8 mouse cellular contexts compared by ENCODE assay signal in the genomic region with DNA sequence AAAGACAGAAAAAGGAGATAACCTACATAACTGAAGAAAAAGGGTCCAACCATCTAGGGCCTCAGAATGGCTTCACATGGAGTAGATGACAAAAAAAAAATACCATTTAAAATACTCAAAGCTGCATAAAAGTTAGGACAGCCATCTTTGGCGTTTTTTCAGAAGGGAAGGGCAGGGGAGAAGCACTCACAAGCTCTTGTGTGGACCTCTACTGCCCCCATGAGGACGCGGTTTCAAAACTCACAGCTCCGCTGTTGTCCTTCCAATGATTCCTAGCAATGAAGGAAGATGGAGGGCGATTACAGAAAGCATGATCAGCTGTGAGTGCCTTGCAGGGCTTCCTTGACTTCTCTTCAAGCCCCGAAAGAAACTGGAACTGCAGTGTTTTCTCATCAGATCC.
DNase-seq lines count a peak whose midpoint lies in the region; ATAC-seq and TF ChIP-seq lines count a peak whose summit lies in the region.
"Had no signal": no experiment of that assay in that cellular context is flagged by ENCODE, and none has a peak within 500 bp of the region (broad histone marks: within the 10 kb centered on the region; RNA-seq: fewer than 3 reads in every experiment).

No protein-coding gene starts in this region.

- ATAC-seq in hindbrain, embryonic 14.5 days (ENCODE audit: low FRiP score): no peak
- no peak for ATAC-seq in hindbrain, embryonic 16.5 days
- ATAC-seq in embryonic facial prominence, embryonic 13.5 days (ENCODE audit: insufficient number of reproducible peaks, insufficient read depth, low FRiP score, low TSS enrichment, low read depth): no peak
- ATAC-seq in stomach, postnatal 0 days (ENCODE audit: low FRiP score, low TSS enrichment): no peak

- 64% methylated on average over 6 of the region's 6 CpGs for WGBS in hindbrain, embryonic 14.5 days
- 73% methylated on average over 6 of the region's 6 CpGs for WGBS in hindbrain, embryonic 16.5 days
- 62% methylated on average over 6 of the region's 6 CpGs for whole genome bisulfite sequencing in embryonic facial prominence, embryonic 13.5 days
- WGBS in stomach, postnatal 0 days: 70% methylated on average over 6 of the region's 6 CpGs

- TF ChIP-seq EP300 in stomach, postnatal 0 days (optimal IDR thresholded peaks at IDR 0.05): no peak

- no peaks in the 10 kb centered on the region for H3K4me1 ChIP-seq in hindbrain, embryonic 14.5 days (replicated peaks; ENCODE audit: control insufficient read depth, insufficient read depth, low read length)
- H3K4me1 ChIP-seq in hindbrain, embryonic 16.5 days (ENCODE audit: control insufficient read depth, insufficient read depth, low read depth, low read length): no peaks in the 10 kb centered on the region
- H3K4me1 ChIP-seq in embryonic facial prominence, embryonic 13.5 days: no peaks in the 10 kb centered on the region
- no peaks in the 10 kb centered on the region for H3K4me1 ChIP-seq in stomach, postnatal 0 days (replicated peaks; ENCODE audit: control insufficient read depth, insufficient read depth)
- H3K4me1 ChIP-seq: liver, embryonic 13.5 days had no signal

- no peak overlapping the region for H3K4me3 ChIP-seq in hindbrain, embryonic 14.5 days (replicated peaks; ENCODE audit: low read length)
- H3K4me3 ChIP-seq in hindbrain, embryonic 16.5 days (ENCODE audit: low read length): no peak overlapping the region
- no peak overlapping the region for H3K4me3 ChIP-seq in embryonic facial prominence, embryonic 13.5 days
- H3K4me3 ChIP-seq in stomach, postnatal 0 days (ENCODE audit: low read depth, low read length): no peak overlapping the region
- H3K4me3 ChIP-seq: liver, embryonic 13.5 days had no signal

- no peak overlapping the region for H3K27ac ChIP-seq in hindbrain, embryonic 14.5 days
- H3K27ac ChIP-seq in hindbrain, embryonic 16.5 days (ENCODE audit: low read depth, low read length): no peak overlapping the region
- H3K27ac ChIP-seq in embryonic facial prominence, embryonic 13.5 days: no peak overlapping the region
- no peak overlapping the region for H3K27ac ChIP-seq in stomach, postnatal 0 days (replicated peaks)
- H3K27ac ChIP-seq: liver, embryonic 13.5 days had no signal

- H3K4me2 ChIP-seq in hindbrain, embryonic 14.5 days (replicated peaks): no peak overlapping the region
- no peak overlapping the region for H3K4me2 ChIP-seq in hindbrain, embryonic 16.5 days (ENCODE audit: low read length)
- H3K4me2 ChIP-seq in embryonic facial prominence, embryonic 13.5 days: 0 out of 2 replicates have a peak overlapping the region, but pooled peaks have one; percentile 5
- H3K4me2 ChIP-seq in stomach, postnatal 0 days (replicated peaks; ENCODE audit: low read depth): no peak overlapping the region
- H3K4me2 ChIP-seq: liver, embryonic 13.5 days had no signal

- peak; percentile 70 for TF ChIP-seq CTCF in stomach, postnatal 0 days (IDR thresholded peaks at IDR 0.05; ENCODE audit: low read depth)

- no peak overlapping the region for H3K9ac ChIP-seq in hindbrain, embryonic 14.5 days
- H3K9ac ChIP-seq in hindbrain, embryonic 16.5 days (ENCODE audit: low read depth, low read length): no peak overlapping the region
- H3K9ac ChIP-seq in embryonic facial prominence, embryonic 13.5 days: no peak overlapping the region
- H3K9ac ChIP-seq in stomach, postnatal 0 days (ENCODE audit: low read length): no peak overlapping the region
- H3K9ac ChIP-seq: liver, embryonic 13.5 days had no signal

- no peaks in the 10 kb centered on the region for H3K27me3 ChIP-seq in hindbrain, embryonic 14.5 days (ENCODE audit: control insufficient read depth, insufficient read depth, low read length)
- H3K27me3 ChIP-seq in hindbrain, embryonic 16.5 days (replicated peaks; ENCODE audit: control insufficient read depth, insufficient read depth, low read length): no peaks in the 10 kb centered on the region
- no peaks in the 10 kb centered on the region for H3K27me3 ChIP-seq in embryonic facial prominence, embryonic 13.5 days
- H3K27me3 ChIP-seq in stomach, postnatal 0 days (ENCODE audit: control insufficient read depth, insufficient read depth, low read length): no peaks in the 10 kb centered on the region
- H3K27me3 ChIP-seq: liver, embryonic 13.5 days had no signal

- H3K36me3 ChIP-seq in hindbrain, embryonic 14.5 days (replicated peaks; ENCODE audit: control insufficient read depth, insufficient read depth): peaks cover 4% of the 10 kb centered on the region; the same call in 1 of the 2 replicates
- no peaks in the 10 kb centered on the region; the same call in 1 of the 2 replicates for H3K36me3 ChIP-seq in hindbrain, embryonic 16.5 days (ENCODE audit: control insufficient read depth, insufficient read depth, low read length)
- H3K36me3 ChIP-seq in embryonic facial prominence, embryonic 13.5 days: peaks cover 8% of the 10 kb centered on the region; the same call in 1 of the 2 replicates
- H3K36me3 ChIP-seq in stomach, postnatal 0 days (ENCODE audit: control insufficient read depth, insufficient read depth, low read length): no peaks in the 10 kb centered on the region

- DNase-seq in hindbrain, embryonic 14.5 days (ENCODE audit: low spot score): peak; percentile 68
- peak; percentile 48 for DNase-seq in thymus, postnatal 0 days (ENCODE audit: low spot score)
- no peak for DNase-seq in thymus, postnatal 4 days
- peak; percentile 20 for DNase-seq in stomach, postnatal 0 days (ENCODE audit: low spot score)
- DNase-seq in testis, postnatal 10 days (ENCODE audit: low spot score): no peak
- DNase-seq: liver, embryonic 13.5 days had no signal

- no peaks in the 10 kb centered on the region for H3K9me3 ChIP-seq in hindbrain, embryonic 14.5 days (ENCODE audit: control insufficient read depth, low read length)
- no peaks in the 10 kb centered on the region for H3K9me3 ChIP-seq in hindbrain, embryonic 16.5 days (ENCODE audit: control insufficient read depth, low read length)
- H3K9me3 ChIP-seq in embryonic facial prominence, embryonic 13.5 days: no peaks in the 10 kb centered on the region
- no peaks in the 10 kb centered on the region for H3K9me3 ChIP-seq in stomach, postnatal 0 days (ENCODE audit: control insufficient read depth, low read length)
- H3K9me3 ChIP-seq: liver, embryonic 13.5 days had no signal

Comparison
In these comparisons a context has a peak if more than half of its experiments do, and no peak if none do; other contexts are left out.
1. DNase-seq: peak in hindbrain, embryonic 14.5 days (single experiment), thymus, postnatal 0 days (single experiment) and stomach, postnatal 0 days (single experiment); none in thymus, postnatal 4 days (single experiment) and testis, postnatal 10 days (single experiment).